Mouse (Mus musculus) ovary, postnatal 14 days (tissue): Measurements from ENCODE around the gene Ttc36.
"Not testable (repeated sequence)": the region's sequence is repeated elsewhere in the genome, so short reads cannot be mapped to it uniquely, and the experiment has no call there.

ENCODE experiments used
- DNase-seq: peaks from one replicate; pipeline ENCODE4 v3.0.0; 2022; ENCODE audit warnings: low spot score

The Ttc36 gene

DNA sequence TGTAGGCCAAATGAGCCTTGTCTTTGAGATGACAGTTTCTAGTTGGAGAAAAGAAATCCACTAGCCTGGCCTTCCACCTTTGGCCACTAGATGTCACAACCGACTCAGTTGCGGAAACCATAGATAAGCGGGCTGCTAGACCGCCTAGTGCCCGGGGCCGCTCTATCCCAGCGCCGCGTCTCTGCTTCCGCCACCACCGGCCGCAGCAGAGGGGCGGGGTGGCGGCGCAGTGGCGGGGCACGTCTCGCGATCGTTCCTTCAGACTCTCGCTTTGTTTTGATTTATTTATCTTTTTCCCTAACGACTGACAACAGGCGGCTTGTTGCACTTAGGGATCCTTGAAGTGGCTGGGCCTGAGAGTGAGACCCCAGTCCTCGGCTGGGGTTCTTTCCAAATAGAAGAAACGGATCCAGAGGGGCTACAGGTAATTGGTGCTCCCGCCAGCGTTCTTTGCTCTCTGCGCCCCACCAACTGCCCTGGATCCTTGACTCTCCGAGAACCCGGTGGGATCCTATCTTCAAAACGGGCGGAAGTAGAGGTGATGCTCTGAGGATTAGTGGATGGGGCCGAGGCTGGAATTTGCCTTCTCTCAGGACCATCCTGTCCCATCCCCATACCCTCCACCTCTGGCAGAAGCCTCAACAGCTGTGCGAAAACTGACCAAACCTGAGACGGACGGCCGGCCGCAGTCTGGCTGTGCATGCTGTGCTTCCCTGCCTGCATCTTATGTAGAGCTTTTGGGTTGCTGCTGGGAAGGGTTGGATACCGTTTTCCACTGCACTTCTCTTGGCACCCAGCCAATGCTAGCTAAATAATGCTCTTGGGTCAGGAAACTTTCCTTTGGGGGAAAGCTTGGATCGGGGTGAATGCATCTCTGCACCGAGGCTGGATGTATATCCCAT is 29.9 kb downstream of the Ttc36 start:
- peak; percentile 94 for DNase-seq

DNA sequence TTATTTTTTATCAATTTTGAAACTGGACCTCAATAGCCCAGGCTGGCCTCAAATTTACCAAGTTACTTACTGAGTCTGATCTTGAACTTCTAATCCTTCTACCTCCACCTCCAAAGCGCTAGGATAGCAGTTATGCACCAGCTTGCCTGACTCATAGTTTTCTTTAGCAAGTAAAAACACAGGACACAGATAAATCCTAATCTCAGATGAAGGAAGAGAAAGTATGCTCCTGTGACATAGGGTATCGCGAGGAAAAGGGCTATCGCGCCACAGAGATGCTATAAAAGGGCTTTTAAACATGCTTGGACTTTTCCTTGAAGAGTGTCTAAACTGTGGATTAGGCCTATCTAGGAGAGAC is 30.5 kb downstream of the Ttc36 start:
- DNase-seq: no peak

DNA sequence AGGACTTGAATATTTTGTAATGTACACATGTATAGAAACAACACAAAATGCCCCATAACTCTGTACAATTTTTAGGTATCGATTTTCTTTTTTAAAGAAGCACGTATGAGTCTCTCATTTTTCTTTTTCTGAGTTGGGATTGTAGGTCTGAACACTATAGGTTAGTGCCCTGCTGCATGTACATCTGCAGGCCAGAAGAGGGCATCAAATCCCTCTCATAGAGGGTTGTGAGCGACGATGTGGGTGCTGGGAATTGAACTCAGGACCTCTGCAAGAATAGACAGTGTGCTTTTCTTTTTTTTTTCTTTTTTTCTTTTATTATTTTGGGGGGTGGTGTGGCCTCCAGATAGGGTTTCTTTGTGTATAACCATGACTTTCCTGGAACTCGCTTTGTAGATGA is 31.5 kb downstream of the Ttc36 start:
- no peak for DNase-seq

DNA sequence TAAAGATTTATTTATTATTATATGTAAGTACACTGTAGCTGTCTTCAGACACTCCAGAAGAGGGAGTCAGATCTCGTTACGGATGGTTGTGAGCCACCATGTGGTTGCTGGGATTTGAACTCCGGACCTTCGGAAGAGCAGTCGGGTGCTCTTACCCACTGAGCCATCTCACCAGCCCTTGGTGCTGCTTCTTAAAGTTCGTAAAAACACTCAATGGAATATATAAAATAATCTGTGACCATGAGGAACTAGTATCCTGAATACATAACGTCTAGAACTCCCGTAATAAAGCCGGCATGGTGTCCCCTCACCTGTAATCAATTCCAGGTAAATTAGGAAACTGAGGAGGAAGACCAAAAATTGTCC is 34.9 kb downstream of the Ttc36 start:
- DNase-seq: not testable (repeated sequence)

DNA sequence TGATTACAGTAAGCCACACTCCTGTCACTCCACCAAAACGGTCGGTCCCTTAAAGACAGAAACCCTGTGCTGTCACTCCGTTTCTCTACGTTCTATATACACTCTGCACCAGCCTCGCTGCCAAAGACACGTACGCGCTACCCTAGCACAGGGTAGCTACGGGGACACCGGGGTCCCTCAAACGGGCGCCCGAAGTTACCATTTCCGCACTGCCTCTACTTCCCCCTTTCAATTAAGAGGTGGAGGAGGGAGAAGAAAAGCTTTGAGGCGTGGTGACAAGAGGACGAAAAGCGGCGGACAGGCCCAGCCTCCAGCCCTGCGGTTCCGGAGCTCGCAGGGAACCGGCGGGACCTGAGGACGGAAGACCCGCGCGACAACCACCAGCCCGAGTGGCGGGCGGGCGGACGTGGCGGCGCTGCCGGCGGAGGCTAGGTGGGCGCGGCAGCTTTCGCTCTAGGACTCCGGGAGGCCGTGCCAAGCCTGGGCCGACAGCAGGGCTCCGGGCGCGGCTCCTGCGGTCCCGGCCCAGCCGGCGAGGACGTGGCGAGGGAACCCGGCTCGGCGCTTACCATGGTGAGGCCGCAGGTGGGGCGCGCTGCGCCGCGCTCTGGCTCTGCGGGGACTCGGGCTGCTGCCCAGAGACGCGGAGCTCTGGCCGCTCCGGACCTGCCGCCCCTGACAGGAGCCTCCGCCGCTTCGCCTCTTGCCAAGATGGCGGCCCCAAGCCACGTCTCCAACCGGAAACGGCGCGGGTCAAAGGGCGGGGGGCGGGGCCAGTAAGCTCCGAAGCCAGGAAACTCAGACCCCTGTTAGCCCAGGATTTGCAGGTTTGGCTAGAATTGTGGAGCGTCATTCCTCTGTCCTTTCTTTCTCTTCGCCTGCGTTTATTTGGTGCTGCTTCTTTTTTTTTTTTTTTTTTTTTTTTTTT is 35.5 kb downstream of the Ttc36 start, which contains the start of the genes Arcn1 and Ift46:
Gene Arcn1 (minus strand): TSS at position 745 of the 928 bp plus-strand sequence.
Gene Ift46 (plus strand): TSS at position 808 of the 928 bp plus-strand sequence.
- peak; percentile 69 for DNase-seq

DNA sequence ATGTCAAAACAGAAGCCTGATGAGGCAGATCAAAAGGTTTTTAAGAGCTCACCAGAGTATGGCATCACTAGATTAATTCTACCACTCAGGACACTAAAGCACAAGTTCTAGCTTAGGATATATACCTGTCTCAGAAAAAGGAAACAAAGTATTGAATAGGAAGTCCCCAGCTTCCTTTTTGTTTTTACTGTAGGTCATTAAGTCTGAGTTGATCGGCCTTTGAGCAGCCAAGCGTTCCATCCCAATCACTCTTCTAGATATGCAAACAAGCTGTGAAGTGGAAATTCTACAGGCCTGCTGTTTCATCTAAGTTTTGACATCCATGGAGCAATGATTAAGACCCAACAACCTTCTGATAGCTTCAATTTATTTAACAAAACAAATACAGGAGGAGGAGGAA is 42.0 kb downstream of the Ttc36 start:
- DNase-seq: no peak
